In the genomic region with DNA sequence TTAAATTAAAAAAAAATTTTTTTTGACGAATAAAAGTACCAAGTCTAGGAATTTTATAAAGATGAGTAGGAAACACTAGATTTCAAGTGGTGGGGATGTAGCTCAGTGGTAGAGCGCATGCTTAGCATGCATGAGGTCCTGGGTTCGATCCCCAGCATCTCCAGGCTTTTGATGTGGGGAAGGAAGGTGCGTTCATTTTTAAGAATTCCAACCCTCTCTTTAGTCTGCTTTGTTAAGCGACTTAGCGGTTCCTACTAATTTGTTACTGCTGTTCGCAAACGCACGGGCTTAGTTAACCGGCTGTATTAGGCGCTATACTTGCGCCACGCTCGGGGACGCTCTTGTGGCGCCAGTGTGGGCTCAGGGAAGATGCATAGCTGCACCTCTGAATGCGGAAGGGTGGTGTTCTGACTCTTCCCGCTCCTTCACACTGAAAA, we compare ENCODE assay signal across 8 mouse cellular contexts. TPM values are rescaled to one million over a fixed set of nuclear protein-coding genes. Genes with fewer than 3 reads are reported as not detected.
DNase-seq lines count a peak whose midpoint lies in the region; ATAC-seq and TF ChIP-seq lines count a peak whose summit lies in the region.
"Had no signal": no experiment of that assay in that cellular context is flagged by ENCODE, and none has a peak within 500 bp of the region (broad histone marks: within the 10 kb centered on the region; RNA-seq: fewer than 3 reads in every experiment).

No protein-coding gene starts in this region.

- H3K36me3 ChIP-seq in ES-Bruce4 (ENCODE audit: control insufficient read depth, insufficient read depth, low read length, poor library complexity, severe bottlenecking): no peaks in the 10 kb centered on the region
- no peaks in the 10 kb centered on the region for H3K36me3 ChIP-seq in heart, postnatal 0 days (replicated peaks; ENCODE audit: control insufficient read depth, insufficient read depth, low read length)
- H3K36me3 ChIP-seq in limb, embryonic 10.5 days: no peaks in the 10 kb centered on the region
- no peaks in the 10 kb centered on the region for H3K36me3 ChIP-seq in neural tube, embryonic 13.5 days

- peak overlapping the region; percentile 65 for H3K9ac ChIP-seq in ES-Bruce4 (ENCODE audit: low read depth, poor library complexity, severe bottlenecking)
- no peak overlapping the region for H3K9ac ChIP-seq in heart, postnatal 0 days (replicated peaks; ENCODE audit: low read depth, low read length)
- peak overlapping the region; percentile 69 for H3K9ac ChIP-seq in neural tube, embryonic 13.5 days

- TF ChIP-seq CTCF in ES-Bruce4 (IDR thresholded peaks at IDR 0.05; ENCODE audit: low read depth, low read length): no peak
- no peak for TF ChIP-seq CTCF in cortical plate, adult 2 months (IDR thresholded peaks at IDR 0.05; ENCODE audit: extremely low read depth, insufficient read depth, low read length)
- no peak for TF ChIP-seq CTCF in heart, postnatal 0 days (IDR thresholded peaks at IDR 0.05; ENCODE audit: low read depth)

- H3K27ac ChIP-seq in ES-Bruce4 (ENCODE audit: insufficient read depth, low read length): no peak overlapping the region
- no peak overlapping the region for H3K27ac ChIP-seq in cortical plate, adult 2 months (ENCODE audit: insufficient read depth, low read length)
- H3K27ac ChIP-seq in heart, postnatal 0 days (ENCODE audit: low read depth): no peak overlapping the region
- peak overlapping the region; percentile 68 for H3K27ac ChIP-seq in limb, embryonic 10.5 days
- no peak overlapping the region for H3K27ac ChIP-seq in neural tube, embryonic 13.5 days (replicated peaks)

- H3K4me1 ChIP-seq in ES-Bruce4 (ENCODE audit: control insufficient read depth, insufficient read depth, low read length): peaks cover 2% of the 10 kb centered on the region
- H3K4me1 ChIP-seq in cortical plate, adult 2 months (ENCODE audit: control insufficient read depth, insufficient read depth, low read length): no peaks in the 10 kb centered on the region
- H3K4me1 ChIP-seq in heart, postnatal 0 days (ENCODE audit: control insufficient read depth, insufficient read depth): peaks cover 21% of the 10 kb centered on the region
- peaks cover 15% of the 10 kb centered on the region for H3K4me1 ChIP-seq in limb, embryonic 10.5 days
- peaks cover 19% of the 10 kb centered on the region for H3K4me1 ChIP-seq in neural tube, embryonic 13.5 days (replicated peaks)

- no peak for ATAC-seq in heart, postnatal 0 days (ENCODE audit: insufficient read depth, low read depth)
- ATAC-seq in neural tube, embryonic 13.5 days (ENCODE audit: low read depth): peak; percentile 89

- H3K9me3 ChIP-seq in ES-Bruce4 (replicated peaks; ENCODE audit: control insufficient read depth, insufficient read depth, low read length, poor library complexity, severe bottlenecking): no peaks in the 10 kb centered on the region
- H3K9me3 ChIP-seq in heart, postnatal 0 days (replicated peaks; ENCODE audit: control insufficient read depth, low read length): no peaks in the 10 kb centered on the region
- H3K9me3 ChIP-seq in limb, embryonic 10.5 days (replicated peaks): no peaks in the 10 kb centered on the region
- no peaks in the 10 kb centered on the region for H3K9me3 ChIP-seq in neural tube, embryonic 13.5 days

- 1% methylated on average over 18 of the region's 18 CpGs for WGBS in heart, postnatal 0 days
- under 1% methylated on average over 18 of the region's 18 CpGs for WGBS in limb, embryonic 10.5 days
- under 1% methylated on average over 18 of the region's 18 CpGs for WGBS in neural tube, embryonic 13.5 days

- H3K27me3 ChIP-seq in ES-Bruce4 (ENCODE audit: control insufficient read depth, insufficient read depth, low read length, poor library complexity, severe bottlenecking): no peaks in the 10 kb centered on the region
- H3K27me3 ChIP-seq in heart, postnatal 0 days (ENCODE audit: control insufficient read depth, insufficient read depth, low read length): peaks cover 38% of the 10 kb centered on the region
- H3K27me3 ChIP-seq in limb, embryonic 10.5 days (ENCODE audit: low read depth, poor library complexity, severe bottlenecking): peaks cover 42% of the 10 kb centered on the region
- peaks cover 37% of the 10 kb centered on the region for H3K27me3 ChIP-seq in neural tube, embryonic 13.5 days

- H3K4me2 ChIP-seq in heart, postnatal 0 days (ENCODE audit: low read depth, low read length): peak overlapping the region; percentile 62
- H3K4me2 ChIP-seq in neural tube, embryonic 13.5 days: peak overlapping the region; percentile 64

- peak overlapping the region; percentile 99 for H3K4me3 ChIP-seq in ES-Bruce4 (ENCODE audit: low read depth, low read length)
- peak overlapping the region; percentile 64 for H3K4me3 ChIP-seq in cortical plate, adult 2 months (ENCODE audit: insufficient read depth, low read length)
- peak overlapping the region; percentile 33 for H3K4me3 ChIP-seq in heart, postnatal 0 days (ENCODE audit: low read depth, low read length)
- peak overlapping the region; percentile 59 for H3K4me3 ChIP-seq in limb, embryonic 10.5 days
- H3K4me3 ChIP-seq in neural tube, embryonic 13.5 days: peak overlapping the region; percentile 51

- no peak for TF ChIP-seq EP300 in ES-Bruce4 (IDR thresholded peaks at IDR 0.05; ENCODE audit: insufficient read depth, low read depth, low read length)
- TF ChIP-seq EP300 in heart, postnatal 0 days (IDR thresholded peaks at IDR 0.05; ENCODE audit: low read depth): no peak

- DNase-seq in MN1 (ENCODE audit: low spot score): peak; percentile 82
- DNase-seq in heart, postnatal 0 days (ENCODE audit: low spot score): no peak
- peak; percentile 80 for DNase-seq in limb, embryonic 10.5 days (ENCODE audit: low spot score)
- no peak for DNase-seq in gastrocnemius, postnatal 10 days

- no peak for TF ChIP-seq POLR2A in ES-Bruce4 (IDR thresholded peaks at IDR 0.05; ENCODE audit: insufficient read depth, low read length)
- TF ChIP-seq POLR2A in cortical plate, adult 2 months (IDR thresholded peaks at IDR 0.05; ENCODE audit: extremely low read depth, insufficient read depth, low read length): no peak

RNA-seq across cellular contexts. Expression of a gene that starts 32.8 kb away (rescaled TPM):
- polyA plus RNA-seq in ES-Bruce4 (2011; ENCODE audit: insufficient read depth, insufficient read length, low read depth, missing spikeins): not detected in 2 replicates
- 0.10 TPM in 1 of 2 replicates, not detected in the other for polyA plus RNA-seq in cortical plate, adult 2 months (2012; rRNA removed)
- not detected in 2 replicates for total RNA-seq in heart, postnatal 0 days (2014; rRNA removed; ENCODE audit: low replicate concordance)
- polyA plus RNA-seq in heart, postnatal 0 days (2015; fragmentation: Nextera tagmentation; extraction: Ambion mirVana): not detected in 2 replicates
- polyA plus RNA-seq in limb, embryonic 10.5 days (2016; fragmentation: Nextera tagmentation; extraction: Ambion mirVana): not detected in 2 replicates
- polyA plus RNA-seq in neural tube, embryonic 13.5 days (2015; fragmentation: Nextera tagmentation; extraction: Ambion mirVana): not detected in 2 replicates
- not detected for total RNA-seq in gastrocnemius, postnatal 10 days (2021)

RNA-seq across cellular contexts. Expression of a gene that starts 52.2 kb away (rescaled TPM):
- polyA plus RNA-seq in ES-Bruce4 (2011; ENCODE audit: insufficient read depth, insufficient read length, low read depth, missing spikeins): 1.2 and 2.2 TPM in 2 replicates
- 1.6 TPM in 1 of 2 replicates, not detected in the other for polyA plus RNA-seq in cortical plate, adult 2 months (2012; rRNA removed)
- not detected in 2 replicates for total RNA-seq in heart, postnatal 0 days (2014; rRNA removed; ENCODE audit: low replicate concordance)
- not detected in 2 replicates for polyA plus RNA-seq in heart, postnatal 0 days (2015; fragmentation: Nextera tagmentation; extraction: Ambion mirVana)
- polyA plus RNA-seq in limb, embryonic 10.5 days (2016; fragmentation: Nextera tagmentation; extraction: Ambion mirVana): 0.62 and 0.91 TPM in 2 replicates
- polyA plus RNA-seq in neural tube, embryonic 13.5 days (2015; fragmentation: Nextera tagmentation; extraction: Ambion mirVana): not detected in 2 replicates
- total RNA-seq in gastrocnemius, postnatal 10 days (2021): not detected
- polyA plus RNA-seq: large intestine, adult 2 months had no signal

Comparison
In these comparisons a context has a peak if more than half of its experiments do, and no peak if none do; other contexts are left out.
1. H3K4me3 ChIP-seq: peak in every context shown above with its lines; median percentile 99 in ES-Bruce4; 64 in cortical plate, adult 2 months; 59 in limb, embryonic 10.5 days; 51 in neural tube, embryonic 13.5 days; 33 in heart, postnatal 0 days.
2. DNase-seq: peak in MN1 (single experiment) and limb, embryonic 10.5 days (single experiment); none in heart, postnatal 0 days (single experiment) and gastrocnemius, postnatal 10 days (single experiment).